Mouse (Mus musculus): ENCODE data around the gene Slc25a29. TPM values are rescaled to one million over a fixed set of nuclear protein-coding genes. Genes with fewer than 3 reads are reported as not detected.

Slc25a29 gene
- polyA plus RNA-seq, 1 experiment from 2014 or later: 11.9 TPM

GRCm38 (mm10) chr12:108825561-108826224 is 10.0 kb downstream of the Slc25a29 start:
- 93% methylated on average over 13 of the region's 13 CpGs for WGBS
- ATAC-seq (replicated peaks; ENCODE audit: insufficient number of reproducible peaks, low FRiP score, low TSS enrichment, low read depth): no peak
- no peak overlapping the region for H3K4me2 ChIP-seq (ENCODE audit: low read depth, low read length)
- H3K36me3 ChIP-seq (replicated peaks; ENCODE audit: control insufficient read depth, insufficient read depth, low read depth, low read length): peaks cover 2% of the 10 kb centered on the region; the same call in 1 of the 2 replicates
- no peaks in the 10 kb centered on the region for H3K27me3 ChIP-seq (ENCODE audit: control insufficient read depth, insufficient read depth, low read length)
- no peak overlapping the region for H3K4me3 ChIP-seq (ENCODE audit: low read depth, low read length)
- no peaks in the 10 kb centered on the region for H3K4me1 ChIP-seq (ENCODE audit: control insufficient read depth, insufficient read depth, low read length)
- no peaks in the 10 kb centered on the region for H3K9me3 ChIP-seq (replicated peaks; ENCODE audit: control insufficient read depth, low read length)
- H3K27ac ChIP-seq (replicated peaks; ENCODE audit: low read depth, low read length): no peak overlapping the region
- DNase-seq (ENCODE audit: low spot score): no peak
- H3K9ac ChIP-seq (replicated peaks; ENCODE audit: low read length): no peak overlapping the region

- Histone ChIP-seq H3K27ac (replicated peaks; ENCODE audit: low read depth, low read length) (no peak overlapping the region), H3K4me2 (ENCODE audit: low read depth, low read length) (no peak overlapping the region), H3K4me3 (ENCODE audit: low read depth, low read length) (no peak overlapping the region), H3K27me3 (ENCODE audit: control insufficient read depth, insufficient read depth, low read length) (no peaks in the 10 kb centered on the region), H3K9ac (replicated peaks; ENCODE audit: low read length) (no peak overlapping the region), H3K9me3 (replicated peaks; ENCODE audit: control insufficient read depth, low read length) (no peaks in the 10 kb centered on the region), H3K36me3 (replicated peaks; ENCODE audit: control insufficient read depth, insufficient read depth, low read depth, low read length) (peaks cover 2% of the 10 kb centered on the region; the same call in 1 of the 2 replicates), H3K4me1 (ENCODE audit: control insufficient read depth, insufficient read depth, low read length) (no peaks in the 10 kb centered on the region)
- 87% methylated on average over 15 of the region's 15 CpGs for WGBS
- ATAC-seq (replicated peaks; ENCODE audit: insufficient number of reproducible peaks, low FRiP score, low TSS enrichment, low read depth): no peak
- no peak for DNase-seq (ENCODE audit: low spot score)
Measured at GRCm38 (mm10) chr12:108824225-108824874, 11.3 kb downstream of the Slc25a29 start.

- H3K27ac ChIP-seq (replicated peaks; ENCODE audit: low read depth, low read length): no peak overlapping the region
Measured at GRCm38 (mm10) chr12:108823036-108823435, 12.6 kb downstream of the Slc25a29 start.

GRCm38 (mm10) chr12:108820461-108820860 is 15.2 kb downstream of the Slc25a29 start:
- Histone ChIP-seq H3K36me3 (replicated peaks; ENCODE audit: control insufficient read depth, insufficient read depth, low read depth, low read length) (peaks cover 2% of the 10 kb centered on the region; the same call in 1 of the 2 replicates), H3K9ac (replicated peaks; ENCODE audit: low read length) (no peak overlapping the region), H3K4me1 (ENCODE audit: control insufficient read depth, insufficient read depth, low read length) (no peaks in the 10 kb centered on the region), H3K27me3 (ENCODE audit: control insufficient read depth, insufficient read depth, low read length) (no peaks in the 10 kb centered on the region), H3K4me3 (ENCODE audit: low read depth, low read length) (no peak overlapping the region), H3K4me2 (ENCODE audit: low read depth, low read length) (no peak overlapping the region), H3K9me3 (replicated peaks; ENCODE audit: control insufficient read depth, low read length) (no peaks in the 10 kb centered on the region), H3K27ac (replicated peaks; ENCODE audit: low read depth, low read length) (no peak overlapping the region)
- WGBS: 89% methylated on average over 4 of the region's 4 CpGs
- DNase-seq (ENCODE audit: low spot score) (no peak), ATAC-seq (replicated peaks; ENCODE audit: insufficient number of reproducible peaks, low FRiP score, low TSS enrichment, low read depth) (no peak)

More at GRCm38 (mm10) chr12:108823036-108823435, 12.6 kb downstream of the Slc25a29 start:
- Histone ChIP-seq H3K4me3 (ENCODE audit: low read depth, low read length) (no peak overlapping the region), H3K4me1 (ENCODE audit: control insufficient read depth, insufficient read depth, low read length) (no peaks in the 10 kb centered on the region), H3K4me2 (ENCODE audit: low read depth, low read length) (no peak overlapping the region), H3K9me3 (replicated peaks; ENCODE audit: control insufficient read depth, low read length) (no peaks in the 10 kb centered on the region), H3K9ac (replicated peaks; ENCODE audit: low read length) (no peak overlapping the region), H3K27me3 (ENCODE audit: control insufficient read depth, insufficient read depth, low read length) (no peaks in the 10 kb centered on the region), H3K36me3 (replicated peaks; ENCODE audit: control insufficient read depth, insufficient read depth, low read depth, low read length) (peaks cover 2% of the 10 kb centered on the region; the same call in 1 of the 2 replicates)
- ATAC-seq (replicated peaks; ENCODE audit: insufficient number of reproducible peaks, low FRiP score, low TSS enrichment, low read depth) (no peak), DNase-seq (ENCODE audit: low spot score) (no peak)
- 72% methylated on average over 8 of the region's 8 CpGs for WGBS

DNA sequence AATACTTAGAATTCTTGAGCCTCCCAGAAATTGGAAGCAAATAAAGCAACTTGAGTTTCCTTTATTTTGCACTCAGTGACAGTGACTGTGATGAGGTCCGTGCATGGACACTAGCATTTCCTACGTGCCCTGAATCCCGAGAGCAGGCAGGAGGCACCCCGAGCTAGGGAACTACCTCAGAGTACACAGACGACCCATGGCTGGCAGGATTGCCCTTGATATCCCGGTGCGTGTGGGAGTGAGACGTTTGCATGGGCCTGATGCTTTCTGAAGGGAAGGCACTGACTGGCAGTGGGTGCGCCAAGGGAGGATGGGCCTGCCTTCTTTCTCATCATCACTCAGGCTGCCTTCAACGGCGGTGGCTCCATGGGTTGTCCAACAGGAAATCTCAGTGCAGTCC is 19.1 kb downstream of the Slc25a29 start:
- H3K36me3 ChIP-seq (replicated peaks; ENCODE audit: control insufficient read depth, insufficient read depth, low read depth, low read length): peaks cover 2% of the 10 kb centered on the region; the same call in 1 of the 2 replicates
- no peak overlapping the region for H3K27ac ChIP-seq (replicated peaks; ENCODE audit: low read depth, low read length)
- ATAC-seq (replicated peaks; ENCODE audit: insufficient number of reproducible peaks, low FRiP score, low TSS enrichment, low read depth) (no peak), DNase-seq (ENCODE audit: low spot score) (no peak)
- no peaks in the 10 kb centered on the region for H3K4me1 ChIP-seq (ENCODE audit: control insufficient read depth, insufficient read depth, low read length)
- H3K9me3 ChIP-seq (replicated peaks; ENCODE audit: control insufficient read depth, low read length): no peaks in the 10 kb centered on the region
- H3K4me3 ChIP-seq (ENCODE audit: low read depth, low read length): no peak overlapping the region
- no peak overlapping the region for H3K9ac ChIP-seq (replicated peaks; ENCODE audit: low read length)
- no peak overlapping the region for H3K4me2 ChIP-seq (ENCODE audit: low read depth, low read length)
- no peaks in the 10 kb centered on the region for H3K27me3 ChIP-seq (ENCODE audit: control insufficient read depth, insufficient read depth, low read length)
- 85% methylated on average over 11 of the region's 11 CpGs for WGBS

DNA sequence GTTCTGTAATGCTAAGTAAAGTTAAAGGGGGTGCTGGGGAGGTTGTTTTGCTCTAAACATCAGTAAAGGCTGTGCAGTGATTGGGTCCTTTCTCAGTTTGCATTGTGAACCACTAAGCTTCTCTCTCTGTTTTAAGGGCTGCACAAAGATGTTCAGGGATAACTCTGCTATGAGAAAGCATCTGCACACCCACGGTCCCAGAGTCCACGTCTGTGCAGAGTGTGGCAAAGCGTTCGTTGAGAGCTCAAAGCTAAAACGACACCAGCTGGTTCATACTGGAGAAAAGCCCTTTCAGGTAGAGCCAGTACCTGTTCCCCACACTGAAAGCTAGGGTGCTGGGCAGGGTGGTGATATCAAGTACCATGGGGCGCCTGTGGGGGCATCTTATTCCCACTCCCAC is 21.2 kb downstream of the Slc25a29 start:
- no peak overlapping the region for H3K27ac ChIP-seq (replicated peaks; ENCODE audit: low read depth, low read length)
- ATAC-seq (replicated peaks; ENCODE audit: insufficient number of reproducible peaks, low FRiP score, low TSS enrichment, low read depth) (no peak), DNase-seq (ENCODE audit: low spot score) (no peak)
- H3K9me3 ChIP-seq (replicated peaks; ENCODE audit: control insufficient read depth, low read length): no peaks in the 10 kb centered on the region
- no peaks in the 10 kb centered on the region for H3K4me1 ChIP-seq (ENCODE audit: control insufficient read depth, insufficient read depth, low read length)
- WGBS: 91% methylated on average over 6 of the region's 6 CpGs
- H3K4me2 ChIP-seq (ENCODE audit: low read depth, low read length): no peak overlapping the region
- no peak overlapping the region for H3K9ac ChIP-seq (replicated peaks; ENCODE audit: low read length)
- peaks cover 2% of the 10 kb centered on the region; the same call in 1 of the 2 replicates for H3K36me3 ChIP-seq (replicated peaks; ENCODE audit: control insufficient read depth, insufficient read depth, low read depth, low read length)
- no peaks in the 10 kb centered on the region for H3K27me3 ChIP-seq (ENCODE audit: control insufficient read depth, insufficient read depth, low read length)
- H3K4me3 ChIP-seq (ENCODE audit: low read depth, low read length): no peak overlapping the region

- no peak for ATAC-seq (replicated peaks; ENCODE audit: insufficient number of reproducible peaks, low FRiP score, low TSS enrichment, low read depth)
- Histone ChIP-seq H3K27me3 (ENCODE audit: control insufficient read depth, insufficient read depth, low read length) (no peaks in the 10 kb centered on the region), H3K9ac (replicated peaks; ENCODE audit: low read length) (no peak overlapping the region), H3K27ac (replicated peaks; ENCODE audit: low read depth, low read length) (no peak overlapping the region), H3K4me2 (ENCODE audit: low read depth, low read length) (no peak overlapping the region), H3K36me3 (replicated peaks; ENCODE audit: control insufficient read depth, insufficient read depth, low read depth, low read length) (peaks cover 2% of the 10 kb centered on the region; the same call in 1 of the 2 replicates), H3K4me3 (ENCODE audit: low read depth, low read length) (no peak overlapping the region), H3K4me1 (ENCODE audit: control insufficient read depth, insufficient read depth, low read length) (no peaks in the 10 kb centered on the region), H3K9me3 (replicated peaks; ENCODE audit: control insufficient read depth, low read length) (no peaks in the 10 kb centered on the region)
- WGBS: 91% methylated on average over 6 of the region's 6 CpGs
- DNase-seq (ENCODE audit: low spot score): no peak
Measured at GRCm38 (mm10) chr12:108812463-108812862, 23.2 kb downstream of the Slc25a29 start.

- H3K9ac ChIP-seq (replicated peaks; ENCODE audit: low read length): no peak overlapping the region
- no peak overlapping the region for H3K4me3 ChIP-seq (ENCODE audit: low read depth, low read length)
- no peak overlapping the region for H3K27ac ChIP-seq (replicated peaks; ENCODE audit: low read depth, low read length)
- no peaks in the 10 kb centered on the region for H3K9me3 ChIP-seq (replicated peaks; ENCODE audit: control insufficient read depth, low read length)
- H3K4me1 ChIP-seq (ENCODE audit: control insufficient read depth, insufficient read depth, low read length): no peaks in the 10 kb centered on the region
- H3K27me3 ChIP-seq (ENCODE audit: control insufficient read depth, insufficient read depth, low read length): no peaks in the 10 kb centered on the region
- no peak overlapping the region for H3K4me2 ChIP-seq (ENCODE audit: low read depth, low read length)
- peak; percentile 17 for DNase-seq (ENCODE audit: low spot score)
- no peak for ATAC-seq (replicated peaks; ENCODE audit: insufficient number of reproducible peaks, low FRiP score, low TSS enrichment, low read depth)
- WGBS: 80% methylated on average over 2 of the region's 2 CpGs
- H3K36me3 ChIP-seq (replicated peaks; ENCODE audit: control insufficient read depth, insufficient read depth, low read depth, low read length): no peaks in the 10 kb centered on the region
Measured at GRCm38 (mm10) chr12:108811133-108811532, 24.6 kb downstream of the Slc25a29 start.

Measured in embryonic facial prominence, embryonic 11.5 days (tissue).